Mouse (Mus musculus) megakaryocyte, embryonic 14.5 days (primary cell): ENCODE results near the gene BC035947.

Source experiments
- FLI1 ChIP-seq: IDR thresholded peaks from 2 replicates; pipeline ENCODE4 v1.6.1; 2012; ENCODE audit warnings: low read length, inconsistent platforms, mixed read lengths
- GATA1 ChIP-seq: IDR thresholded peaks from 3 replicates; pipeline ENCODE4 v1.6.1; 2012; ENCODE audit warnings: mixed read lengths, low read length, inconsistent platforms, borderline replicate concordance

DNA sequence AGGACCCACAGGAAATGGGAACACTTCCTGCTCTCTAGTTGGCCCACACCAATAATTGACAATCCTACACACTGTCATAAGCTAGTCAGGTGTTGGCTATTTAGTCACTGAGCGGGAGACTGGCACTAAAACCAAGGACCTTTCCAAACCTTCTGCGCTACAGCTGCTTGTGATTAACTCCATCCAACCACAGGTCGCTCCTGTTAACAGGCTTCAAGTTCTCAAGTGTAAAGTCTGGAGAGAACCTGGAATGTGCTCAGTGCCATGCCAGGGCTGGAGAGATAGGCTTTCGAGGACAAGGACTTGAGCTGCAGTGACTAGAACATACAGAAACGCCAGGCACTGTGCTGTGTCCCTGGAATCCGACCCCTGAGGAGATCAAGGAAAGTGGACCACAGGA lies 27.2 kb upstream of the BC035947 start:
- TF ChIP-seq GATA1 (no peak), FLI1 (no peak)
